Mouse (Mus musculus): ENCODE data around the gene Jag2.

DNA sequence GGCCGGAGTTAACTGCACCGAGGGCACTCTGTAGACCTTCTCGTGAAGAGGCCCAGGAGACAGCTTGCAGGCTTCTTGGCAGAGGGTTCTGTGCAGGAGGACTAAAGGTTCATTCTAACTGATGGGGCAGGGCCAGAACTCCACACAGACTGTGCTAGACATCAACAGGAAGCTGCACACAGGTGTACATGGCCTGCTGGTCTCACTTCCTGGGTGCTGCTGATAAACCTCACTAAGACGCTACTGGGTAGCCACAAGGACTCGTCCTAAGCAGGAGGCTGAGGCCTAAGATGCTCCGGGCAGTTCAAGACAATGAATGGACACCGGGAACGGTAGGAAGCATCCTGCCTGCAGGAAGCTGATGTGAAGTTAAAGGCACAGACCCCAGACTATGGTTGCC, 29.8 kb upstream of the Jag2 start:
- no peak for TF ChIP-seq CTCF (IDR thresholded peaks at IDR 0.05; ENCODE audit: control insufficient read depth, insufficient read depth, low read length)
- TF ChIP-seq POLR2A (IDR thresholded peaks at IDR 0.05; ENCODE audit: borderline replicate concordance, control insufficient read depth, low read depth, low read length), result no peak
